Mouse (Mus musculus) thymus, adult 2 months (tissue): ENCODE measurements around the gene Tnfrsf8. TPM values are rescaled to one million over a fixed set of nuclear protein-coding genes. Genes with fewer than 3 reads are reported as not detected.

Experiments used
- DNase-seq: peaks from one replicate; pipeline ENCODE4 v3.0.0; 2021
- H3K27ac ChIP-seq: fragments of 200-500 bp; 2 replicates; pipeline ENCODE4 v1.5.1; 2012; ENCODE audit warnings: low read length, control low read depth; ENCODE audit not compliant: control insufficient read depth, insufficient read depth
- H3K27me3 ChIP-seq: fragments of 200-500 bp; 2 replicates; pipeline ENCODE4 v1.6.1; 2012; ENCODE audit warnings: mild to moderate bottlenecking, low read length, moderate library complexity, mixed read lengths; ENCODE audit not compliant: control insufficient read depth, insufficient read depth
- H3K36me3 ChIP-seq: fragments of 200-500 bp; 2 replicates; pipeline ENCODE4 v1.6.1; 2012; ENCODE audit warnings: mild to moderate bottlenecking, low read length, moderate library complexity; ENCODE audit not compliant: control insufficient read depth, insufficient read depth
- H3K4me1 ChIP-seq: fragments of 200-500 bp; replicated peaks from 2 replicates; pipeline ENCODE4 v1.6.1; 2012; ENCODE audit warnings: low read length; ENCODE audit not compliant: control insufficient read depth, insufficient read depth
- H3K4me3 ChIP-seq: fragments of 200-500 bp; 2 replicates; pipeline ENCODE4 v1.5.1; 2012; ENCODE audit warnings: mild to moderate bottlenecking, low read length, control low read depth, moderate library complexity; ENCODE audit not compliant: control insufficient read depth, insufficient read depth
- CTCF ChIP-seq: fragments of 200-500 bp; IDR thresholded peaks from 2 replicates; pipeline ENCODE4 v1.5.1; 2012; ENCODE audit warnings: mild to moderate bottlenecking, control low read depth, low read length, moderate library complexity, borderline replicate concordance; ENCODE audit not compliant: control insufficient read depth, poor library complexity, insufficient read depth; ENCODE audit errors: extremely low read depth
- POLR2A ChIP-seq: fragments of 200-500 bp; IDR thresholded peaks from 2 replicates; pipeline ENCODE4 v1.6.1; 2012; ENCODE audit warnings: mild to moderate bottlenecking, low read length, control low read depth, moderate library complexity; ENCODE audit not compliant: control insufficient read depth, poor library complexity, insufficient read depth; ENCODE audit errors: extremely low read depth
- WGBS: fragments of 180-500 bp; shearing (Covaris S2); methylation state at CpG from one replicate; pipeline ENCODE4 v1.1.7; 2018; 5-methylcytosine and 5-hydroxymethylcytosine counted together
- polyA plus RNA-seq: library from polyadenylated mRNA; depleted of rRNA; stranded (reverse); fragments of >200 nt; gene quantifications from 2 replicates; pipeline ENCODE4 v1.2.3, GENCODE M21; 2012

Gene Tnfrsf8
- polyA plus RNA-seq, 1 experiment, result 12.2 TPM

DNA sequence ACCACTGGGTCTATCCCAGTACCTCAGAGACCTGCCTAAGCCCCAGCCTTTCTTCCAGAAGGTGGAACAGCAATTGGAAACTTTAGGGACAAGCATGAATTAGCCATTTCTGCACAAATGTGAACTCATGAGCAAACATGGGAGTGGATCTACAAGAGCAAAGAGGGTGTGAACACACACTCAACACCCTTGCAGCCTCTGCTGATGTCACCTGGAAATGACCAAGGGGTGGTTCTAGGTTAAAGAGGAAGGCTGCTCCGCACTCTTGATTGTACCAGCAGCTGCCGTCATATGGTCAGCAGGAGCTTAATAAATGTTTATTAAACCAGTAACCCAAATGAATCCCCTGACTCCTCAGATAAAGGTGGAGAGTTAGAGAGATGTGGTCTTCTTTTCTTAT is 84.3 kb downstream of the Tnfrsf8 start:
- H3K36me3 ChIP-seq, result no peaks in the 10 kb centered on the region
- TF ChIP-seq CTCF (no peak), POLR2A (no peak)
- 93% methylated on average over 2 of the region's 2 CpGs for WGBS
- H3K27ac ChIP-seq, result no peak overlapping the region
- no peaks in the 10 kb centered on the region for H3K27me3 ChIP-seq
- peaks cover 30% of the 10 kb centered on the region for H3K4me1 ChIP-seq
- no peak overlapping the region for H3K4me3 ChIP-seq
- DNase-seq, result no peak

DNA sequence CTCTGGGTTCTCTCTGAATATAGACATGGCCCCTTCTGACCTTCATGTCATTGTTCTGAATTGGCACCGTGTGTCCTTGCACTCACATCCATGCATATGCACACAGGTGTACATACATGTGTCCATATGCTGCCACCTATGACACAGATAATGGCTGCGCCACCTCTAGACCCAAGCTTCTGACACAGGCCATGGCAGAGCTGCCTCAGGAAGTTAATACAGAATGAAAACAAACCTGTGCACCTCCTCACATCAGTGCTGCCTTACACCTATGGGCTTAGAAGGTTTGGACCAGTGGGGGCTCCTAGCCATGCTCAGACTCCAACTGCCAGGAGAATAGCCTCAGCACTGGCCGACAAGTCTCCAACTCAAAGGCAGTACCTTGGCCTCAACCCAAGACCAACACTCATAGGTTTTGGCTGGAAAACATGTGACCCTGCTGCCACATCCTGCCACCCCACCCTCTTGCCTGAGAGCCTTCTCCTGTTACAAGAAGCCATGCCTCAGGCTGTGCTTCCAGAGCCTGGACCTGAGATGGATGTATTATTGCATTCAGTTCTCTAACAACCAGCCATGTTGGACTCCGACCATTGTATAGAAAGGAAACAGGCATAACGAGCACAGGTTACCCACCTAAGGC is 85.3 kb downstream of the Tnfrsf8 start:
- H3K4me1 ChIP-seq, result peaks cover 35% of the 10 kb centered on the region
- H3K27ac ChIP-seq, result peak overlapping the region; percentile 82
- no peaks in the 10 kb centered on the region for H3K27me3 ChIP-seq
- DNase-seq, result peak; percentile 41
- TF ChIP-seq CTCF (no peak), POLR2A (no peak)
- no peak overlapping the region for H3K4me3 ChIP-seq
- no peaks in the 10 kb centered on the region for H3K36me3 ChIP-seq
- WGBS, result 71% methylated on average over 5 of the region's 5 CpGs

DNA sequence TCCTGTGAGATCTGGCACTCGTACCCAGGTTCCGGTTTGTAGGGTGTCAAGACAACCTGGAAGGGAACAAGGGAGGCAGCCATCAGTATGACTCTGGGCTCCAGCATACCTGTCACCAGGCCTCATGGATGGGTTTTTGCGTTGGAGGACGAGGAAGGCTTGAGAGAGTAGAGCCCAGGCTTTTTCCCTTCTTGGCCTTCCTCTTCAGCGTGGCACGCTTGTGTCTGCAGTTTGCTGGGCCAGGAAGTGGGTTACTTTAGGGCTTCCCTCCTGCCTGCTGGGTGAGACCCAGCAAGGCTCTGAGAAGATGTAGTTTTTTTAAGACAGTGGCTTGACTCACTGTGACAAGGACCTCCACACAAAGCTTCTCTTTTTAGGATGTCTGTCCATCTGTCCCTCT is 85.9 kb downstream of the Tnfrsf8 start:
- 11% methylated on average over 6 of the region's 6 CpGs for WGBS
- no peaks in the 10 kb centered on the region for H3K36me3 ChIP-seq
- no peaks in the 10 kb centered on the region for H3K27me3 ChIP-seq
- 0 out of 2 replicates have a peak overlapping the region, but pooled peaks have one; percentile 8 for H3K4me3 ChIP-seq
- peaks cover 41% of the 10 kb centered on the region for H3K4me1 ChIP-seq
- no peak for TF ChIP-seq POLR2A
- TF ChIP-seq CTCF, result no peak
- DNase-seq, result peak; percentile 69
- peak overlapping the region; percentile 82 for H3K27ac ChIP-seq

DNA sequence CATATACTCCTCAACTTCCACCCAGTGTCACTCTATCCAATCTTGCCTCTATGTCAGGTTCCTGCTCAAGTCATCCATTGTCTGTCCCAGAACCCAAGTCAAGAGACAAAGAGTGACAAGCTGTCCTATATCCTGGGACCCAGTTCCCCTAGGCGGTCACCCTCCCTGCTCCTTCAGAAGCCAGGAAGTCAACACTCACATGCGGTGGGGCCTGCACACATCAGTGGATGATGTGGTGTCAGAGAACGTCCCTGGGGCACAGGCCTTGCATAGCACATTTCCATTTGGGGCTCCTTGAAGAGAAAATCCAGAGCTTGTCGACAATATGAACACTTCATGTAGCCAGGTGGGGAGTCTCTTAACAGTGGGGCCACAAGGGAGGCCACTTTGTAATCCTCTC is 90.4 kb downstream of the Tnfrsf8 start:
- TF ChIP-seq POLR2A, result no peak
- no peak for TF ChIP-seq CTCF
- Histone ChIP-seq H3K4me3 (no peak overlapping the region), H3K36me3 (no peaks in the 10 kb centered on the region), H3K27ac (no peak overlapping the region), H3K27me3 (no peaks in the 10 kb centered on the region), H3K4me1 (peaks cover 43% of the 10 kb centered on the region)
- 58% methylated on average over 4 of the region's 4 CpGs for WGBS
- DNase-seq, result no peak

DNA sequence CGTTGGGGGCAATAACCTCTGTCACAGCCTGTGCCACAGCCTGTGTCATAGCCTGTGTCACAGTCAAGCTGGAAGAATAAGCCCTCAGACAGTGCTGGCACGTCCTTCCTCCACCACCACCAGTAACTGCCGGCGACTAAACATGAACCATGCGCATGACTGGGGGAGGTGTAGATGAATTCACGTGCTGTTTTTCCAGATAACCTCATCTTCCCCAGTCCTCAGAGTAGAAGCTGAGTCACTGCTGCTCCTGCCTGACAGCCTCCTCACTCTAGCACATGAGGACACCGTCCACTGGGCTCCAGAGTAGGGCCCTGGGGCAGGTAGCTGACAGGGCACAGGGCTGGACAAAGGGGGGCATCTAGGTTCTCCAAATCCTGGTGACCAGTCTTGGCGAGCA is 92.9 kb downstream of the Tnfrsf8 start:
- Histone ChIP-seq H3K27ac (peak overlapping the region; percentile 17; the same call in 1 of the 2 replicates), H3K4me3 (no peak overlapping the region)
- TF ChIP-seq CTCF (no peak), POLR2A (no peak)

DNA sequence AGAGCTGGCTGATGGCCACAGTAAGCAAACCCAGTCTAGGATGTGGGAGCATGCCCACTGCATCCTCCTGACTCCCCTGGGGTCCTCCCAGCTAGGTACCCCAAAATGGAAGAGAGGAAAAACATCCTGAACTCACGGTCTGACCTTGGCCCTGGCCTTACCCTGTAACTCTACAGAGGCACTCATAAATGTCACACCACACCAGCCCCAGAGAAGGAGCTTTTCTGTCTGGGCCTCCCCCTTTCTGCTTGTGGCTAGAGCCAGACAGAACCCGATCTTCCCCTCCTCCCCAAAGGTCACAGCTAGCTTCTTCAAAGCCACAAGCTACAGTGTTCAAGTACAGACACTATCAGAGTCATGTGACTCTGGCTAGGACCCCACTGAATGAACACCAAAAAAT is 93.6 kb downstream of the Tnfrsf8 start:
- Histone ChIP-seq H3K27me3 (no peaks in the 10 kb centered on the region), H3K4me1 (peaks cover 34% of the 10 kb centered on the region), H3K4me3 (no peak overlapping the region), H3K27ac (peak overlapping the region; percentile 71), H3K36me3 (no peaks in the 10 kb centered on the region; the same call in 1 of the 2 replicates)
- TF ChIP-seq CTCF (no peak), POLR2A (no peak)
- 23% methylated on average over 2 of the region's 2 CpGs for WGBS
- DNase-seq, result no peak

More for the DNA sequence above, 92.9 kb downstream of the Tnfrsf8 start:
- no peaks in the 10 kb centered on the region; the same call in 1 of the 2 replicates for H3K36me3 ChIP-seq
- DNase-seq, result no peak
- H3K4me1 ChIP-seq, result peaks cover 34% of the 10 kb centered on the region
- WGBS, result 49% methylated on average over 8 of the region's 8 CpGs
- no peaks in the 10 kb centered on the region for H3K27me3 ChIP-seq
